Mouse (Mus musculus): ENCODE data around the gene Tvp23a.

DNA sequence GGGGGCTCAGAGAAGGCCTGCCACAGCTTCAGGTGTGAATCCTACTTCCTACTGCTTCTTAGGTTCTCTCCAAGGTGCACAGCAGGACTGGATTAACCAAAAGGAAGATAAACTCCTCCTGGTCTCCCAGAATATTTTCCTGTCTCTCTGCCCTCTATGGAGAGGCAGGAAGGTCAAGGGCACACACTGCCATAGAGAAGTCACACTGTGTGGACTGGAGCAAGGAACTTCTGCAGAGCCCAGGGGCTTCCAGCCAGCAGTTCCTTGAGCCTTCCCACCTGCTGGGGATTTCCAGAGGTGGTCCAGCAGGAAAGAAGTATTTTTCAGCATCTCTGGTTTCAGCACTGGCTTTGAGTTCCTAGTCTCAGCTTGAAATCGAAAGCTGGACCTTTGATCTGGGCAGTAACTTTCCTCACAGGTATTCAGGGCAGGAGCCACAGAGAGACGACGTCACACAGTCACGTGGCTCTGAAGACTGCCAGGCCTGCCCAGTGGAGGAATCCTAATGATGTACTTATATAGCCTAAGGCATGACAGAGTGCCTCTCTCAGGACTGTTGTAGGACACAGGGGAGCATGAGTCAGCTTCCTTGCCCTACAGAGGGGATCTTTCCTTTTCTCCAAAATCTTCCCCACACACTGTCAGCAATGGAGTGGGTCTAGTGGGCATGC, 18.0 kb upstream of the Tvp23a start:
- TF ChIP-seq CTCF (IDR thresholded peaks at IDR 0.05; ENCODE audit: low read depth) (no peak), EP300 (IDR thresholded peaks at IDR 0.05; ENCODE audit: low read depth) (no peak)
